Mouse (Mus musculus): Measurements from ENCODE around the gene Stxbp4. TPM values are rescaled to one million over a fixed set of nuclear protein-coding genes. Genes with fewer than 3 reads are reported as not detected.

The Stxbp4 gene
- polyA plus RNA-seq, 1 experiment: 5.0 TPM

- H3K27ac ChIP-seq (ENCODE audit: insufficient read depth, low read depth, low read length): no peak overlapping the region
- TF ChIP-seq POLR2A (IDR thresholded peaks at IDR 0.05; ENCODE audit: low read depth, low read length) (no peak), CTCF (conservative IDR thresholded peaks at IDR 0.05; ENCODE audit: insufficient read depth, insufficient read length, low read depth, low read length) (no peak)
- no peaks in the 10 kb centered on the region for H3K36me3 ChIP-seq (ENCODE audit: control insufficient read depth, insufficient read depth, low read length)
- DNase-seq: peak; percentile 2
- H3K4me3 ChIP-seq (ENCODE audit: insufficient read depth, low read depth, low read length): no peak overlapping the region
- H3K27me3 ChIP-seq (replicated peaks; ENCODE audit: control insufficient read depth, insufficient read depth, low read length): no peaks in the 10 kb centered on the region
- WGBS: 70% methylated on average over 4 of the region's 4 CpGs
- H3K4me1 ChIP-seq (ENCODE audit: control insufficient read depth, insufficient read depth, low read length): no peaks in the 10 kb centered on the region
Observed at GRCm38 (mm10) chr11:90470271-90470670, 167.6 kb downstream of the Stxbp4 start.

GRCm38 (mm10) chr11:90464046-90464595 lies 173.8 kb downstream of the Stxbp4 start:
- no peak for DNase-seq
- Histone ChIP-seq H3K4me3 (ENCODE audit: insufficient read depth, low read depth, low read length) (no peak overlapping the region), H3K4me1 (ENCODE audit: control insufficient read depth, insufficient read depth, low read length) (no peaks in the 10 kb centered on the region), H3K36me3 (ENCODE audit: control insufficient read depth, insufficient read depth, low read length) (no peaks in the 10 kb centered on the region), H3K27ac (ENCODE audit: insufficient read depth, low read depth, low read length) (no peak overlapping the region), H3K27me3 (replicated peaks; ENCODE audit: control insufficient read depth, insufficient read depth, low read length) (no peaks in the 10 kb centered on the region)
- WGBS: 78% methylated on average over 10 of the region's 10 CpGs
- no peak for TF ChIP-seq POLR2A (IDR thresholded peaks at IDR 0.05; ENCODE audit: low read depth, low read length)
- no peak for TF ChIP-seq CTCF (conservative IDR thresholded peaks at IDR 0.05; ENCODE audit: insufficient read depth, insufficient read length, low read depth, low read length)

- Histone ChIP-seq H3K27ac (ENCODE audit: insufficient read depth, low read depth, low read length) (no peak overlapping the region), H3K27me3 (replicated peaks; ENCODE audit: control insufficient read depth, insufficient read depth, low read length) (no peaks in the 10 kb centered on the region), H3K36me3 (ENCODE audit: control insufficient read depth, insufficient read depth, low read length) (no peaks in the 10 kb centered on the region), H3K4me3 (ENCODE audit: insufficient read depth, low read depth, low read length) (no peak overlapping the region), H3K4me1 (ENCODE audit: control insufficient read depth, insufficient read depth, low read length) (no peaks in the 10 kb centered on the region)
- TF ChIP-seq CTCF (conservative IDR thresholded peaks at IDR 0.05; ENCODE audit: insufficient read depth, insufficient read length, low read depth, low read length) (no peak), POLR2A (IDR thresholded peaks at IDR 0.05; ENCODE audit: low read depth, low read length) (no peak)
- DNase-seq: no peak
- 74% methylated on average over 3 of the region's 3 CpGs for WGBS
Observed at GRCm38 (mm10) chr11:90460458-90460857, 177.4 kb downstream of the Stxbp4 start.

- Histone ChIP-seq H3K36me3 (ENCODE audit: control insufficient read depth, insufficient read depth, low read length) (no peaks in the 10 kb centered on the region), H3K27ac (ENCODE audit: insufficient read depth, low read depth, low read length) (no peak overlapping the region), H3K27me3 (replicated peaks; ENCODE audit: control insufficient read depth, insufficient read depth, low read length) (no peaks in the 10 kb centered on the region), H3K4me1 (ENCODE audit: control insufficient read depth, insufficient read depth, low read length) (no peaks in the 10 kb centered on the region), H3K4me3 (ENCODE audit: insufficient read depth, low read depth, low read length) (no peak overlapping the region)
- WGBS: 53% methylated on average over 3 of the region's 3 CpGs
- no peak for DNase-seq
- no peak for TF ChIP-seq POLR2A (IDR thresholded peaks at IDR 0.05; ENCODE audit: low read depth, low read length)
- no peak for TF ChIP-seq CTCF (conservative IDR thresholded peaks at IDR 0.05; ENCODE audit: insufficient read depth, insufficient read length, low read depth, low read length)
Observed at GRCm38 (mm10) chr11:90452134-90452533, 185.8 kb downstream of the Stxbp4 start.

- WGBS: 74% methylated on average over 5 of the region's 5 CpGs
Observed at GRCm38 (mm10) chr11:90451506-90451905, 186.4 kb downstream of the Stxbp4 start.

GRCm38 (mm10) chr11:90442462-90442861 lies 195.4 kb downstream of the Stxbp4 start:
- H3K27me3 ChIP-seq (replicated peaks; ENCODE audit: control insufficient read depth, insufficient read depth, low read length): no peaks in the 10 kb centered on the region
- no peak for DNase-seq
- 71% methylated on average over 2 of the region's 2 CpGs for WGBS
- TF ChIP-seq CTCF (conservative IDR thresholded peaks at IDR 0.05; ENCODE audit: insufficient read depth, insufficient read length, low read depth, low read length) (no peak), POLR2A (IDR thresholded peaks at IDR 0.05; ENCODE audit: low read depth, low read length) (no peak)
- no peak overlapping the region for H3K27ac ChIP-seq (ENCODE audit: insufficient read depth, low read depth, low read length)
- H3K36me3 ChIP-seq (ENCODE audit: control insufficient read depth, insufficient read depth, low read length): no peaks in the 10 kb centered on the region
- H3K4me3 ChIP-seq (ENCODE audit: insufficient read depth, low read depth, low read length): no peak overlapping the region
- H3K4me1 ChIP-seq (ENCODE audit: control insufficient read depth, insufficient read depth, low read length): no peaks in the 10 kb centered on the region

More at GRCm38 (mm10) chr11:90451506-90451905, 186.4 kb downstream of the Stxbp4 start:
- Histone ChIP-seq H3K27me3 (replicated peaks; ENCODE audit: control insufficient read depth, insufficient read depth, low read length) (no peaks in the 10 kb centered on the region), H3K4me1 (ENCODE audit: control insufficient read depth, insufficient read depth, low read length) (no peaks in the 10 kb centered on the region), H3K27ac (ENCODE audit: insufficient read depth, low read depth, low read length) (no peak overlapping the region), H3K36me3 (ENCODE audit: control insufficient read depth, insufficient read depth, low read length) (no peaks in the 10 kb centered on the region), H3K4me3 (ENCODE audit: insufficient read depth, low read depth, low read length) (no peak overlapping the region)
- TF ChIP-seq CTCF (conservative IDR thresholded peaks at IDR 0.05; ENCODE audit: insufficient read depth, insufficient read length, low read depth, low read length): no peak
- no peak for TF ChIP-seq POLR2A (IDR thresholded peaks at IDR 0.05; ENCODE audit: low read depth, low read length)
- no peak for DNase-seq

- Histone ChIP-seq H3K4me1 (ENCODE audit: control insufficient read depth, insufficient read depth, low read length) (no peaks in the 10 kb centered on the region), H3K27ac (ENCODE audit: insufficient read depth, low read depth, low read length) (no peak overlapping the region), H3K36me3 (ENCODE audit: control insufficient read depth, insufficient read depth, low read length) (no peaks in the 10 kb centered on the region), H3K27me3 (replicated peaks; ENCODE audit: control insufficient read depth, insufficient read depth, low read length) (no peaks in the 10 kb centered on the region), H3K4me3 (ENCODE audit: insufficient read depth, low read depth, low read length) (no peak overlapping the region)
- DNase-seq: no peak
- 86% methylated on average over 3 of the region's 3 CpGs for WGBS
- TF ChIP-seq CTCF (conservative IDR thresholded peaks at IDR 0.05; ENCODE audit: insufficient read depth, insufficient read length, low read depth, low read length): no peak
- TF ChIP-seq POLR2A (IDR thresholded peaks at IDR 0.05; ENCODE audit: low read depth, low read length): no peak
Observed at GRCm38 (mm10) chr11:90440851-90441250, 197.0 kb downstream of the Stxbp4 start.

All from kidney, adult 2 months (tissue).